Mouse (Mus musculus) forebrain, embryonic 12.5 days (tissue): ENCODE measurements around the gene Ube2cbp. TPM values are rescaled to one million over a fixed set of nuclear protein-coding genes. Genes with fewer than 3 reads are reported as not detected.

Experiments
- ATAC-seq: fragments of 200-750 bp; cut with Nextera tagmentation; 2 replicates; pipeline ENCODE4 v1.8.0; 2017; ENCODE audit warnings: moderate TSS enrichment; ENCODE audit not compliant: low FRiP score
- H3K27ac ChIP-seq: fragments of 300-500 bp; sonication (generic); 2 replicates; pipeline ENCODE4 v1.5.1; 2016; ENCODE audit warnings: mild to moderate bottlenecking
- H3K27me3 ChIP-seq: fragments of 300-500 bp; sonication (generic); 2 replicates; pipeline ENCODE4 v1.6.1; 2016; ENCODE audit warnings: mild to moderate bottlenecking
- H3K36me3 ChIP-seq: fragments of 300-500 bp; sonication (generic); replicated peaks from 2 replicates; pipeline ENCODE4 v1.6.1; 2016; ENCODE audit warnings: mild to moderate bottlenecking
- H3K4me1 ChIP-seq: fragments of 300-500 bp; sonication (generic); 2 replicates; pipeline ENCODE4 v1.6.1; 2016
- H3K4me2 ChIP-seq: fragments of 300-500 bp; sonication (generic); 2 replicates; pipeline ENCODE4 v1.6.1; 2016; ENCODE audit warnings: mild to moderate bottlenecking, moderate library complexity
- H3K4me3 ChIP-seq: fragments of 300-500 bp; sonication (generic); replicated peaks from 2 replicates; pipeline ENCODE4 v1.5.1; 2016; ENCODE audit warnings: mild to moderate bottlenecking
- H3K9ac ChIP-seq: fragments of 300-500 bp; sonication (generic); 2 replicates; pipeline ENCODE4 v1.6.1; 2016; ENCODE audit warnings: mild to moderate bottlenecking
- H3K9me3 ChIP-seq: fragments of 300-500 bp; sonication (generic); 2 replicates; pipeline ENCODE4 v1.6.1; 2016
- WGBS: fragments of 180-500 bp; shearing (Covaris S2); methylation state at CpG from one replicate; pipeline ENCODE4 v1.1.7; 2016; 5-methylcytosine and 5-hydroxymethylcytosine counted together
- polyA plus RNA-seq: library from polyadenylated mRNA; unstranded; fragments of >200 nt; fragmentation: Nextera tagmentation; extraction: Ambion mirVana; gene quantifications from 2 replicates; pipeline ENCODE4 v1.2.1, GENCODE M21; 2016

Ube2cbp gene
- 6.2 and 6.9 TPM in 2 replicates for polyA plus RNA-seq

DNA sequence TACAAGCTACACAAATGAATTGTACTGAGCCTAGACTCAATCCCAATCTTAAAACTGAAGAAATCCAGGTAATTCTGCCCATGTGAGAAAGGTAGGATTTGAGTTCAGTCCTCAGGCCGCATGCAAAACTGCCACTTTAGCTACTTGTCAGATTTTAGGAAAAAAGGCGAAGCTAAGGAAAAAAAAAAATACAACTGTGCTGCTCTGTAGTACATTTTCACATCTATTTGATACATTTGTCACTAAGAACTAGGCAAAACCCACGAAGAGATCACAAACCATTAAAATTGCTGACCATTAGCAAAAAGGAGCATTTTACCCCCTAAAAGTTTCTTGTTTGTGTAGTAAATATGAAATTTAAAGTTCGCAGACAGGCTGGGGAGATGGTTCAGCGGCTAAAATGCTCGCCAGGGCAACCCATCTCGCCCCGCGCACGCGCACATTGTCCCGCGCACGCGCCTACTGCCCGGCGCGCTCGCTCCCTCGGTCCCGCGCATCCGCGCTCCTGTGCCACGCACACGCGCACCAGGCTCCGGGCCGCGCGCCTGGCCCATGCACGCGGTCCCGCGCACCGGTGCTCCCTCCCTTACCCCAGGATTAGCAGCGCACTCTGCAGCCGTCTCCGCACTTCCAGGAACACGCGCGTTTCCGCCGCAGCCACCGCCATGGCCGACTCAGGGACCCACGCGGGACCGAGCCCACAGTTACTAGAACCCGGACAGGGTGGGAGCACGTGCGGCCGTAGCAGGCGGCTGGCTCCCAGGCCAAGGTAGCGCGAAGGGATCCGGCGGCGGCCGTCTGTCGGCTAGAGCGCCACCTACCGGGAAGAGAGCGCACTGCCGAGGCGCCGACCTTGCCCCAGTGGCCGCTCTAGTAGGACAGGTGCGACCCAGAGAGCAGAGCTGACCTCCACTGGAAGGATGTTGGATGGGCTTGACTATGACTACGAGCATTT lies at the start of gene Ube2cbp:
Gene Ube2cbp, minus strand, starts transcription at position 800 of the 955 bp plus-strand sequence.
- 2% methylated on average over 70 of the region's 70 CpGs for WGBS
- peaks cover 12% of the 10 kb centered on the region for H3K4me1 ChIP-seq
- H3K36me3 ChIP-seq, result no peaks in the 10 kb centered on the region
- peak within 1 kb of the TSS; percentile 56 for H3K4me2 ChIP-seq
- peak within 1 kb of the TSS; percentile 62 for H3K9ac ChIP-seq
- peaks cover 8% of the 10 kb centered on the region for H3K27me3 ChIP-seq
- peak; percentile 84 for ATAC-seq
- no peaks in the 10 kb centered on the region for H3K9me3 ChIP-seq
- H3K4me3 ChIP-seq, result peak within 1 kb of the TSS; percentile 58
- H3K27ac ChIP-seq, result peak within 1 kb of the TSS; percentile 43; the same call in 1 of the 2 replicates

DNA sequence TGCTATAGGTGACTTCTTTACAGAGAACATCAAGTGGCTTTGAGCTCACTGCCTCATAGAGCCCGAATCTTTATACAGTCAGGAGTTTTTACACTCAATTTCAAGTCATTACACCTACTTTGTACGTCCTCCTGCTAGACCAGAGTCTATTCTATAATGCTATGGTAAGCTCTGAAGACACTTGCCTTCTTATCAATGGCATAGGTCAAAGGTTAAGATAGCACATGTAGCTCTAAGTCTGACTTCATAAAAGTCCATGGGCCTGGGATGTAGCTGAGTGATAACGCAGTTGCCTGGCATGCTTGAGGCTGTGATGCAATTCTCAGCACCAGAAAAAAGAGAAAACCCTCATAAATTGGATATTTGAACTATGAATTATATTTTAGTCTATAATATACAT lies 49.6 kb upstream of the Ube2cbp start:
- H3K27ac ChIP-seq, result no peak overlapping the region
- ATAC-seq, result no peak
- no peak overlapping the region for H3K9ac ChIP-seq
- WGBS, result 84% methylated on average over 3 of the region's 3 CpGs
- no peak overlapping the region for H3K4me3 ChIP-seq
- no peaks in the 10 kb centered on the region for H3K4me1 ChIP-seq
- peaks cover 16% of the 10 kb centered on the region for H3K36me3 ChIP-seq
- H3K9me3 ChIP-seq, result no peaks in the 10 kb centered on the region
- no peak overlapping the region for H3K4me2 ChIP-seq
- no peaks in the 10 kb centered on the region for H3K27me3 ChIP-seq

DNA sequence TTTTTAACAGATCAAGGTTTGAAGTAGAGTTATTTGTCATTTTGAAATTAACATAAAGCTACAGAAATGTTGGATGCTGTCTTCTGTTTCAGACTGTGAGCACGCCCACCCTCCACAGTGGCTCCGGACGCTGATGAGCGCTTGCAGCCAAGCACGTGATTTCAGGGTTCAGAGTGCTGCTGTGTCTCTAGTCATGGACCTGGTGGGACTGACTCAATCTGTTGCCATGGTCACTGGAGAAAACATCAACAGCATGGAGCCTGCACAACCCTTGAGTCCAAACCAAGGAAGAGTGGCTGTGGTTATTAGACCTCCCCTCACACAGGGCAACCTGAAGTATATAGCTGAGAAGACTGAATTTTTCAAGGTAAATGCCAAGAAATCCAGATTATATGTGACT lies 49.0 kb upstream of the Ube2cbp start:
- WGBS, result 84% methylated on average over 5 of the region's 5 CpGs
- H3K27me3 ChIP-seq, result no peaks in the 10 kb centered on the region
- no peaks in the 10 kb centered on the region for H3K4me1 ChIP-seq
- H3K4me3 ChIP-seq, result no peak overlapping the region
- peaks cover 16% of the 10 kb centered on the region for H3K36me3 ChIP-seq
- no peaks in the 10 kb centered on the region for H3K9me3 ChIP-seq
- H3K4me2 ChIP-seq, result no peak overlapping the region
- no peak overlapping the region for H3K9ac ChIP-seq
- no peak for ATAC-seq
- H3K27ac ChIP-seq, result no peak overlapping the region

DNA sequence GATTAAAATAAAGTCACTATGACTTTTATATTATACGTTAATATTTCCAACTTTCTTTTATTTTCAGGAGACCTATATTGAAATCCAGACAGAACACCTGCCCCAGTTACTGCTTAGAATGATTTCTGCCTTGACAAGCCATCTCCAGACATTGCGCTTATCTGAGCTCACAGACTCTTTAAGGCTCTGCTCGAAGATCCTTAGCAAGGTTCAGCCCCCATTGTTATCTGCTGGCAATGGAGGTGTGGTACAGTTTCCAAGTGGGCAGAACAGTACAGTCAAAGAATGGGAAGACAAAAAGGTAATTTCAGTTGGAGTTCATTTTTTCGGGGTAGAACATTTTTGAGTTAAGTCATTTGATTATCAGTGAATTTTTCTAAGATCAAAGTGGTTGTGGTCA lies 42.7 kb upstream of the Ube2cbp start:
- WGBS, result 88% methylated on average over 4 of the region's 4 CpGs
- peaks cover 5% of the 10 kb centered on the region; the same call in 1 of the 2 replicates for H3K36me3 ChIP-seq
- H3K9me3 ChIP-seq, result no peaks in the 10 kb centered on the region
- H3K27ac ChIP-seq, result no peak overlapping the region
- no peak overlapping the region for H3K4me2 ChIP-seq
- no peak overlapping the region for H3K9ac ChIP-seq
- no peaks in the 10 kb centered on the region for H3K27me3 ChIP-seq
- no peaks in the 10 kb centered on the region for H3K4me1 ChIP-seq
- ATAC-seq, result no peak
- no peak overlapping the region for H3K4me3 ChIP-seq

DNA sequence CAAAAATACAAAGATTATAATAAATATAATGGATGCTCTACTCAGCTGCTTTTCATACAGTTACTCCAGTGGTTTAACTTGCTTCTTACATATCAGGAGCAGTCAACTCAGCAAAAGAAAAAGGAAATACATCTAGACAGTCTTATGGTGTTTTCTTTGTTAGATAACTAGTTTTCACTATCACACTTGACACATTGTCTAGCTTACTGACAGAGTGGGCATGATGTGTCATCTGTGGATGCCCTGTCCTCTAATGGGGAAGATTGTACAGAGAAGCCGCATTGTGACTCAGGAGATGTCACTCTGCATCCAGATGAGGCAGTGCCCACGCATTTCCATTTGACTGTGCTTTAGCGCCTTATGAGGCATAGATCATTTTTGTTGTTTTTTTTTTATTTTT lies 34.3 kb upstream of the Ube2cbp start:
- Histone ChIP-seq H3K4me1 (no peaks in the 10 kb centered on the region), H3K36me3 (peaks cover 10% of the 10 kb centered on the region), H3K27me3 (no peaks in the 10 kb centered on the region), H3K4me2 (no peak overlapping the region), H3K9me3 (no peaks in the 10 kb centered on the region), H3K9ac (no peak overlapping the region), H3K4me3 (no peak overlapping the region), H3K27ac (no peak overlapping the region)
- WGBS, result 89% methylated on average over 3 of the region's 3 CpGs
- ATAC-seq, result no peak

- Histone ChIP-seq H3K27me3 (no peaks in the 10 kb centered on the region), H3K36me3 (peaks cover 20% of the 10 kb centered on the region), H3K9ac (no peak overlapping the region), H3K4me2 (no peak overlapping the region), H3K4me1 (no peaks in the 10 kb centered on the region), H3K27ac (no peak overlapping the region), H3K4me3 (no peak overlapping the region), H3K9me3 (no peaks in the 10 kb centered on the region)
- ATAC-seq, result no peak
- 92% methylated on average over 4 of the region's 4 CpGs for WGBS
These were observed 31.5 kb upstream of the Ube2cbp start for GRCm38 (mm10) chr9:86496261-86496660.

GRCm38 (mm10) chr9:86491740-86492139 lies 27.0 kb upstream of the Ube2cbp start:
- H3K9me3 ChIP-seq, result no peaks in the 10 kb centered on the region
- no peak overlapping the region for H3K4me3 ChIP-seq
- no peak overlapping the region for H3K9ac ChIP-seq
- no peaks in the 10 kb centered on the region for H3K27me3 ChIP-seq
- 79% methylated on average over 2 of the region's 2 CpGs for WGBS
- H3K4me2 ChIP-seq, result no peak overlapping the region
- H3K36me3 ChIP-seq, result peaks cover 10% of the 10 kb centered on the region; the same call in 1 of the 2 replicates
- H3K27ac ChIP-seq, result no peak overlapping the region
- H3K4me1 ChIP-seq, result no peaks in the 10 kb centered on the region
- ATAC-seq, result no peak

GRCm38 (mm10) chr9:86482236-86482635 lies 17.5 kb upstream of the Ube2cbp start:
- H3K9ac ChIP-seq, result no peak overlapping the region
- H3K4me1 ChIP-seq, result no peaks in the 10 kb centered on the region
- H3K27ac ChIP-seq, result no peak overlapping the region
- H3K4me2 ChIP-seq, result no peak overlapping the region
- H3K4me3 ChIP-seq, result no peak overlapping the region
- no peaks in the 10 kb centered on the region for H3K27me3 ChIP-seq
- 89% methylated on average over 1 of the region's 1 CpGs for WGBS
- no peak for ATAC-seq
- H3K36me3 ChIP-seq, result no peaks in the 10 kb centered on the region
- no peaks in the 10 kb centered on the region for H3K9me3 ChIP-seq

- Histone ChIP-seq H3K4me1 (no peaks in the 10 kb centered on the region), H3K36me3 (no peaks in the 10 kb centered on the region), H3K4me2 (no peak overlapping the region), H3K27ac (no peak overlapping the region), H3K4me3 (no peak overlapping the region), H3K9me3 (no peaks in the 10 kb centered on the region), H3K9ac (no peak overlapping the region), H3K27me3 (no peaks in the 10 kb centered on the region)
- no peak for ATAC-seq
- 88% methylated on average over 5 of the region's 5 CpGs for WGBS
These were observed 13.8 kb upstream of the Ube2cbp start for GRCm38 (mm10) chr9:86478414-86479093.

DNA sequence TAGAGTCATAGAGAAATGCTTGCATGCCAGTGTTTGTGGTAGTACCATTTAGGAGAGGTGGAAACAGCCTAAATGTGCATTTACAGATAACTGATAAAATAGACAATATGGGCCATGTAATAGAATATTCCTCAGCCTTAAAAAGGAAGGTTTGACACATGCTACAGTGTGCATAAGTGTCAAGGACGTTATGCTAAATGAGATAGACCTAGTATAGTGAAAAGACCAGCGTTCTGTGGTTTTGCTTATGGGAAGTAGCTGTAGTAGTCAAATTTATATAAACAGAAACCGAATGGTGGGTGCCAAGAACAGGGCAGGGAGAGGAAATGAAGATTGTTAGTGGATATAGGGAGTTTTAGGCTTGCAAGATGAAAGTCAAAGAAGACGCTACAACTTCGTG lies 12.0 kb upstream of the Ube2cbp start:
- H3K27ac ChIP-seq, result no peak overlapping the region
- no peak for ATAC-seq
- H3K4me2 ChIP-seq, result no peak overlapping the region
- no peak overlapping the region for H3K9ac ChIP-seq
- no peaks in the 10 kb centered on the region for H3K9me3 ChIP-seq
- H3K4me3 ChIP-seq, result no peak overlapping the region
- 81% methylated on average over 5 of the region's 5 CpGs for WGBS
- no peaks in the 10 kb centered on the region for H3K27me3 ChIP-seq
- H3K36me3 ChIP-seq, result no peaks in the 10 kb centered on the region
- H3K4me1 ChIP-seq, result no peaks in the 10 kb centered on the region

- 89% methylated on average over 4 of the region's 4 CpGs for WGBS
- Histone ChIP-seq H3K27me3 (no peaks in the 10 kb centered on the region), H3K4me1 (no peaks in the 10 kb centered on the region), H3K36me3 (no peaks in the 10 kb centered on the region), H3K27ac (no peak overlapping the region), H3K4me3 (no peak overlapping the region), H3K4me2 (no peak overlapping the region), H3K9me3 (no peaks in the 10 kb centered on the region), H3K9ac (no peak overlapping the region)
- ATAC-seq, result no peak
These were observed 11.2 kb upstream of the Ube2cbp start for GRCm38 (mm10) chr9:86475956-86476355.

- H3K9me3 ChIP-seq, result no peaks in the 10 kb centered on the region
These were observed 2.5 kb upstream of the Ube2cbp start, which contains the start of gene Dop1a for GRCm38 (mm10) chr9:86466990-86467870. Gene Dop1a, plus strand, starts transcription at chr9:86467154.

More at GRCm38 (mm10) chr9:86466990-86467870, 2.5 kb upstream of the Ube2cbp start, which contains the start of gene Dop1a:
- peak within 1 kb of the TSS; percentile 85 for H3K4me3 ChIP-seq
- no peaks in the 10 kb centered on the region for H3K36me3 ChIP-seq
- peaks cover 12% of the 10 kb centered on the region for H3K4me1 ChIP-seq
- peak; percentile 94 for ATAC-seq
- peak within 1 kb of the TSS; percentile 65; the same call in 1 of the 2 replicates for H3K27ac ChIP-seq
- H3K4me2 ChIP-seq, result peak within 1 kb of the TSS; percentile 92
- peaks cover 8% of the 10 kb centered on the region for H3K27me3 ChIP-seq
- peak within 1 kb of the TSS; percentile 90 for H3K9ac ChIP-seq
- under 1% methylated on average over 90 of the region's 93 CpGs for WGBS
